Mouse (Mus musculus): ENCODE results near the gene Lrp1.

GRCm38 (mm10) chr10:127665366-127666181 is 44.6 kb upstream of the Lrp1 start:
- TF ChIP-seq CTCF (conservative IDR thresholded peaks at IDR 0.05 in 1 of 2, IDR thresholded peaks at IDR 0.05 in 1 of 2; ENCODE audit: low read depth in 2 of 2, low read length in 2 of 2) (no peak), SIN3A (IDR thresholded peaks at IDR 0.05; ENCODE audit: low read length) (no peak; the same call in 1 of the 2 replicates), TCF12 (IDR thresholded peaks at IDR 0.05; ENCODE audit: low read depth, low read length) (no peak), POLR2A (IDR thresholded peaks at IDR 0.05; ENCODE audit: low read depth, low read length) (no peak), RCOR1 (conservative IDR thresholded peaks at IDR 0.05; ENCODE audit: low read depth, low read length) (no peak), USF2 (conservative IDR thresholded peaks at IDR 0.05; ENCODE audit: low read depth, low read length) (no peak), MAZ (IDR thresholded peaks at IDR 0.05; ENCODE audit: low read depth, low read length) (no peak)
